Mouse (Mus musculus) hindbrain, embryonic 15.5 days (tissue): ENCODE measurements around the gene Dimt1. TPM values are rescaled to one million over a fixed set of nuclear protein-coding genes. Genes with fewer than 3 reads are reported as not detected.
"Not testable (repeated sequence)": the region's sequence is repeated elsewhere in the genome, so short reads cannot be mapped to it uniquely, and the experiment has no call there.

ENCODE experiments used
- ATAC-seq: fragments of 200-750 bp; cut with Nextera tagmentation; 2 replicates; pipeline ENCODE4 v1.8.0; 2017; ENCODE audit warnings: low read depth, moderate number of reproducible peaks, moderate TSS enrichment; ENCODE audit not compliant: low FRiP score
- H3K27ac ChIP-seq: fragments of 300-500 bp; sonication (generic); replicated peaks from 2 replicates; pipeline ENCODE4 v1.5.1; 2015; ENCODE audit warnings: mild to moderate bottlenecking, inconsistent platforms
- H3K27me3 ChIP-seq: fragments of 300-500 bp; sonication (generic); 2 replicates; pipeline ENCODE4 v1.6.1; 2015; ENCODE audit warnings: control low read depth, inconsistent platforms
- H3K36me3 ChIP-seq: fragments of 300-500 bp; sonication (generic); 2 replicates; pipeline ENCODE4 v1.6.1; 2015; ENCODE audit warnings: control low read depth, inconsistent platforms
- H3K4me1 ChIP-seq: fragments of 300-500 bp; sonication (generic); replicated peaks from 2 replicates; pipeline ENCODE4 v1.6.1; 2015; ENCODE audit warnings: control low read depth, inconsistent platforms
- H3K4me2 ChIP-seq: fragments of 300-500 bp; sonication (generic); 2 replicates; pipeline ENCODE4 v1.6.1; 2015; ENCODE audit warnings: moderate library complexity, mild to moderate bottlenecking, inconsistent platforms
- H3K4me3 ChIP-seq: fragments of 300-500 bp; sonication (generic); 2 replicates; pipeline ENCODE4 v1.5.1; 2015; ENCODE audit warnings: mild to moderate bottlenecking, inconsistent platforms
- H3K9ac ChIP-seq: fragments of 300-500 bp; sonication (generic); 2 replicates; pipeline ENCODE4 v1.6.1; 2015; ENCODE audit warnings: inconsistent platforms
- H3K9me3 ChIP-seq: fragments of 300-500 bp; sonication (generic); 2 replicates; pipeline ENCODE4 v1.6.1; 2016; ENCODE audit warnings: control low read depth, inconsistent platforms
- WGBS: fragments of 180-500 bp; shearing (Covaris S2); methylation state at CpG from one replicate; pipeline ENCODE4 v1.1.7; 2015; 5-methylcytosine and 5-hydroxymethylcytosine counted together
- polyA plus RNA-seq: library from polyadenylated mRNA; unstranded; fragments of >200 nt; fragmentation: Nextera tagmentation; extraction: Ambion mirVana; gene quantifications from 2 replicates; pipeline ENCODE4 v1.2.1, GENCODE M21; 2015

Gene Dimt1
- polyA plus RNA-seq, 1 experiment from 2014 or later: 39.5 TPM

GRCm38 (mm10) chr13:106997557-106997956 lies 50.6 kb downstream of the Dimt1 start:
- not testable (repeated sequence) for H3K4me3 ChIP-seq, H3K4me1 ChIP-seq, H3K27ac ChIP-seq, H3K9me3 ChIP-seq, H3K27me3 ChIP-seq, H3K36me3 ChIP-seq, ATAC-seq, H3K4me2 ChIP-seq, H3K9ac ChIP-seq
- WGBS: 96% methylated on average over 4 of the region's 4 CpGs

- no peaks in the 10 kb centered on the region for H3K27me3 ChIP-seq
- no peak for ATAC-seq
- peaks cover 5% of the 10 kb centered on the region; the same call in 1 of the 2 replicates for H3K36me3 ChIP-seq
- no peaks in the 10 kb centered on the region for H3K9me3 ChIP-seq
- 94% methylated on average over 2 of the region's 2 CpGs for WGBS
- H3K9ac ChIP-seq: no peak overlapping the region
- H3K4me2 ChIP-seq: no peak overlapping the region
- no peak overlapping the region for H3K27ac ChIP-seq
- H3K4me3 ChIP-seq: no peak overlapping the region
- no peaks in the 10 kb centered on the region for H3K4me1 ChIP-seq
Observed at GRCm38 (mm10) chr13:106998026-106998425, 51.1 kb downstream of the Dimt1 start.

GRCm38 (mm10) chr13:106998671-106999070 lies 51.7 kb downstream of the Dimt1 start:
- WGBS: 91% methylated on average over 5 of the region's 5 CpGs
- Histone ChIP-seq H3K36me3 (no peaks in the 10 kb centered on the region), H3K4me3 (no peak overlapping the region), H3K27me3 (no peaks in the 10 kb centered on the region), H3K4me1 (no peaks in the 10 kb centered on the region), H3K4me2 (no peak overlapping the region), H3K9ac (no peak overlapping the region), H3K27ac (no peak overlapping the region), H3K9me3 (no peaks in the 10 kb centered on the region)
- ATAC-seq: 0 out of 2 replicates have a peak, but pooled peaks have one; percentile 31

- WGBS: 95% methylated on average over 2 of the region's 2 CpGs
- Histone ChIP-seq H3K4me1 (0 out of 2 replicates have a peak, but pooled peaks cover 3% of the 10 kb centered on the region), H3K4me3 (no peak overlapping the region)
Observed at GRCm38 (mm10) chr13:107003211-107003610, 56.3 kb downstream of the Dimt1 start.

GRCm38 (mm10) chr13:107008174-107008573 lies 61.2 kb downstream of the Dimt1 start:
- Histone ChIP-seq H3K27ac (no peak overlapping the region), H3K4me3 (no peak overlapping the region), H3K4me2 (no peak overlapping the region), H3K9ac (no peak overlapping the region), H3K4me1 (peaks cover 9% of the 10 kb centered on the region; the same call in 1 of the 2 replicates), H3K27me3 (no peaks in the 10 kb centered on the region), H3K36me3 (no peaks in the 10 kb centered on the region), H3K9me3 (no peaks in the 10 kb centered on the region)
- WGBS: 89% methylated on average over 4 of the region's 4 CpGs
- ATAC-seq: no peak

More at GRCm38 (mm10) chr13:107003211-107003610, 56.3 kb downstream of the Dimt1 start:
- H3K9ac ChIP-seq: no peak overlapping the region
- H3K4me2 ChIP-seq: no peak overlapping the region
- no peaks in the 10 kb centered on the region for H3K36me3 ChIP-seq
- no peak for ATAC-seq
- H3K27me3 ChIP-seq: no peaks in the 10 kb centered on the region
- H3K27ac ChIP-seq: no peak overlapping the region
- H3K9me3 ChIP-seq: no peaks in the 10 kb centered on the region

Other genes starting within 250 kb of the Dimt1 start
- 40.0 and 40.1 TPM in 2 replicates for gene Ipo11, start 10.2 kb upstream of the Dimt1 start, polyA plus RNA-seq
- gene Kif2a, start 75.0 kb downstream of the Dimt1 start, polyA plus RNA-seq: 70.8 and 78.8 TPM in 2 replicates